8 mouse cellular contexts compared by ENCODE assay signal in genomic region chr2:52632880-52633279, GRCm38 (mm10). TPM values are rescaled to one million over a fixed set of nuclear protein-coding genes. Genes with fewer than 3 reads are reported as not detected.
DNase-seq lines count a peak whose midpoint lies in the region; ATAC-seq and TF ChIP-seq lines count a peak whose summit lies in the region.

No protein-coding gene starts in this region.

- no peak for ATAC-seq in embryonic facial prominence, embryonic 11.5 days (replicated peaks; ENCODE audit: insufficient number of reproducible peaks, low FRiP score, low TSS enrichment, low read depth)
- peak; percentile 41; the same call in 1 of the 2 replicates for ATAC-seq in lung, postnatal 0 days

- no peak overlapping the region for H3K4me2 ChIP-seq in embryonic facial prominence, embryonic 11.5 days (ENCODE audit: low read depth, low read length)
- H3K4me2 ChIP-seq in lung, postnatal 0 days (replicated peaks; ENCODE audit: low read depth, low read length), result no peak overlapping the region

- no peaks in the 10 kb centered on the region for H3K36me3 ChIP-seq in embryonic facial prominence, embryonic 11.5 days (replicated peaks; ENCODE audit: control insufficient read depth, insufficient read depth, low read depth, low read length)
- no peaks in the 10 kb centered on the region for H3K36me3 ChIP-seq in lung, postnatal 0 days (ENCODE audit: insufficient read depth, low read length)

- H3K4me3 ChIP-seq in embryonic facial prominence, embryonic 11.5 days (ENCODE audit: low read depth, low read length), result no peak overlapping the region
- no peak overlapping the region for H3K4me3 ChIP-seq in lung, postnatal 0 days (ENCODE audit: low read depth, low read length)

- TF ChIP-seq EP300 in lung, postnatal 0 days (IDR thresholded peaks at IDR 0.05), result no peak

- TF ChIP-seq CTCF in lung, postnatal 0 days (IDR thresholded peaks at IDR 0.05), result peak; percentile 77

- no peaks in the 10 kb centered on the region for H3K9me3 ChIP-seq in embryonic facial prominence, embryonic 11.5 days (replicated peaks; ENCODE audit: control insufficient read depth, low read length)
- H3K9me3 ChIP-seq in lung, postnatal 0 days (ENCODE audit: low read length), result no peaks in the 10 kb centered on the region

- H3K27me3 ChIP-seq in embryonic facial prominence, embryonic 11.5 days (ENCODE audit: control insufficient read depth, insufficient read depth, low read length), result no peaks in the 10 kb centered on the region
- H3K27me3 ChIP-seq in lung, postnatal 0 days (replicated peaks; ENCODE audit: insufficient read depth, low read length), result no peaks in the 10 kb centered on the region

- H3K9ac ChIP-seq in embryonic facial prominence, embryonic 11.5 days (replicated peaks; ENCODE audit: low read length), result no peak overlapping the region
- H3K9ac ChIP-seq in lung, postnatal 0 days (replicated peaks; ENCODE audit: low read depth), result no peak overlapping the region

- intact Hi-C loops in heart, postnatal 14 days (cut with DNase I), result loop anchor here (5.0 to 10.0 kb wide), 3 partner anchors 59 to 452 kb away; no protein-coding TSS in a partner anchor

- peak; percentile 72 for DNase-seq in ES-CJ7 (ENCODE audit: low read depth, low spot score)
- peak; percentile 72 for DNase-seq in adrenal gland, postnatal 25 days
- peak; percentile 78 for DNase-seq in embryonic facial prominence, embryonic 11.5 days (ENCODE audit: low spot score)
- DNase-seq in heart, postnatal 14 days, result peak; percentile 75 to 84
- peak; percentile 80 for DNase-seq in layer of hippocampus, adult 11-12 months (ENCODE audit: low spot score)
- peak; percentile 57 for DNase-seq in lung, postnatal 0 days (ENCODE audit: low spot score)
- peak; percentile 29 for DNase-seq in retina, adult 2 months (ENCODE audit: low read depth, low spot score)
- DNase-seq in yolk sac, embryonic 10.5 days (ENCODE audit: low spot score), result no peak

- WGBS in embryonic facial prominence, embryonic 11.5 days, result 5% methylated on average over 7 of the region's 7 CpGs
- 1% methylated on average over 7 of the region's 7 CpGs for WGBS in lung, postnatal 0 days

- H3K27ac ChIP-seq in embryonic facial prominence, embryonic 11.5 days (replicated peaks; ENCODE audit: low read depth, low read length), result no peak overlapping the region
- no peak overlapping the region for H3K27ac ChIP-seq in lung, postnatal 0 days (ENCODE audit: low read length)

- no peaks in the 10 kb centered on the region for H3K4me1 ChIP-seq in embryonic facial prominence, embryonic 11.5 days (ENCODE audit: control insufficient read depth, insufficient read depth, low read length)
- no peaks in the 10 kb centered on the region for H3K4me1 ChIP-seq in lung, postnatal 0 days (ENCODE audit: insufficient read depth, low read depth, low read length)

RNA-seq across cellular contexts. Expression of gene Cacnb4, which starts 43.8 kb away (rescaled TPM):
- 0.24 and 0.27 TPM in 2 replicates for total RNA-seq in adrenal gland, postnatal 25 days (2021)
- 0.86 and 0.95 TPM in 2 replicates for polyA plus RNA-seq in embryonic facial prominence, embryonic 11.5 days (2014; fragmentation: Nextera tagmentation; extraction: Ambion mirVana)
- 1 to 10 TPM; 1.2 to 1.5 TPM for total RNA-seq in heart, postnatal 14 days (2021)
- polyA plus RNA-seq in lung, postnatal 0 days (2015; fragmentation: Nextera tagmentation; extraction: Ambion mirVana), result 1.5 and 1.7 TPM in 2 replicates
